Mouse (Mus musculus) cerebellum, adult 9-10 months (tissue): Measurements from ENCODE around the gene Olfr360.
"Not testable (repeated sequence)": the region's sequence is repeated elsewhere in the genome, so short reads cannot be mapped to it uniquely, and the experiment has no call there.

ENCODE experiments used
- DNase-seq: peaks from one replicate; pipeline ENCODE4 v3.0.0; 2022

Olfr360 gene

DNA sequence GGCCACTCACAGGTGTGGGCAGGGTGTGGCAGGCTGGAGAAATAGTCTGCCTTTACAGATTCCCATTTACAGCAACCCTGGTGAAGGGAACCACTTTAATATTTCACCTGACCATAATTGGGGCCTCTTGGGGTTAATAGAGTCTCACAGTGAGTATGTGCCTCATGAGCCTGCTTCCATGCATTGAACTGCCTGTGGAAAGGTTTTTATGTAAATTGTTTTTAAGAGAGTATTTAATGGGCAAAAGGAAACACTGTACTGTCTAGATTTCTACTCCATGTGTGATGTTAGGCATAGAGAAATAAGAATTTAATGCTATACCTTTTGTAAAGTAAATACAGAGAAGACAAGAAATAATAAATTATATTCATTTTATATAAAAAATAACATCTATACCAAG lies at the start of gene Olfr360:
Gene Olfr360 (plus strand): TSS at position 301 of the 400 bp plus-strand sequence.
- no peak for DNase-seq

DNA sequence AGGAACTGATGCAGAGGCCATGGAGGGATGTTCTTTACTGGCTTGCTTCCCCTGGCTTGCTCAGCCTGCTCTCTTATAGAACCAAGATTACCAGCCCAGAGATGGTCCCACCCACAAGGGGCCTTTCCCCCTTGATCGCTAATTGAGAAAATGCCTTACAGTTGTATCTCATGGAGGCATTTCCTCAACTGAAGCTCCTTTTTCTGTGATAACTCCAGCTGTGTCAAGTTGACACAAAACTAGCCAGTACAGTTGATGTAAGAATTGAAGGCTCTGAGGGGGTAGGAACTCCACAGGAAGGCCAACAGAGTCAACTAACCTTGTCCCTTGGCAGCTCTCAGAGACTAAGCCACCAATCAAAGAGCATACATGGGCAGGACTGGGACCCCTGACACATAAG lies 23.6 kb downstream of the Olfr360 start, which contains the start of gene Olfr361:
Gene Olfr361 (minus strand): TSS at position 101 of the 400 bp plus-strand sequence.
- not testable (repeated sequence) for DNase-seq

DNA sequence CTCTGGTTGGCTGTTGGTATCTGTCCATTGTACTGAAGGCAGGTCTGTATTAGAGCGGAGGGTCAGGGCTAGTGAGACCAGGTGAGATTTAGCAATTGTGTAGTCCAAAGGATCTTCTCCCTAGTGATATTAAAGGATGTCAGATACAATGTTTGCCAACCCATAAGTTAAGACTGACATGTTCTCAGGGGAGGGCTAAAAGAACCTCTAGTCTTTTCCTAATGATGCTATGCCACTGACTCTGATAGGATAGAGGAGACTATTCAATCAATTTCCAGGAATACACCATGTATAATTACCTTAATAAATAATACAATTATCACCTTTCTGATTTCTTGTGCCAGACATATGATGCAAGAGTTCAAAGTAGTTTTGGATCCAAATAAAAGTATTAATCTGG lies 52.3 kb downstream of the Olfr360 start, which contains the start of gene Olfr362:
Gene Olfr362 (minus strand): TSS at position 101 of the 400 bp plus-strand sequence.
- no peak for DNase-seq
